Mouse (Mus musculus) thymus, postnatal 0 days (tissue): Measurements from ENCODE around the gene Defb39. TPM values are rescaled to one million over a fixed set of nuclear protein-coding genes. Genes with fewer than 3 reads are reported as not detected.

ENCODE experiments used
- DNase-seq: peaks from one replicate; pipeline ENCODE4 v3.0.0-alpha.2; 2015; ENCODE audit warnings: low spot score
- polyA plus RNA-seq: library from polyadenylated mRNA; unstranded; fragments of >200 nt; fragmentation: Nextera tagmentation; extraction: Ambion mirVana; gene quantifications from 2 replicates; pipeline ENCODE4 v1.2.1, GENCODE M21; 2015

The Defb39 gene
- not detected in 2 replicates for polyA plus RNA-seq

- no peak for DNase-seq
Observed at GRCm38 (mm10) chr8:19064710-19065109, at the start of gene Defb39. Defb39 (minus strand) TSS chr8:19064810.

GRCm38 (mm10) chr8:19066013-19066412 is 1.4 kb upstream of the Defb39 start:
- no peak for DNase-seq

- no peak for DNase-seq
Observed at GRCm38 (mm10) chr8:19062891-19063290, 1.7 kb downstream of the Defb39 start.

- no peak for DNase-seq
Observed at GRCm38 (mm10) chr8:19045242-19045641, 19.4 kb downstream of the Defb39 start.

DNA sequence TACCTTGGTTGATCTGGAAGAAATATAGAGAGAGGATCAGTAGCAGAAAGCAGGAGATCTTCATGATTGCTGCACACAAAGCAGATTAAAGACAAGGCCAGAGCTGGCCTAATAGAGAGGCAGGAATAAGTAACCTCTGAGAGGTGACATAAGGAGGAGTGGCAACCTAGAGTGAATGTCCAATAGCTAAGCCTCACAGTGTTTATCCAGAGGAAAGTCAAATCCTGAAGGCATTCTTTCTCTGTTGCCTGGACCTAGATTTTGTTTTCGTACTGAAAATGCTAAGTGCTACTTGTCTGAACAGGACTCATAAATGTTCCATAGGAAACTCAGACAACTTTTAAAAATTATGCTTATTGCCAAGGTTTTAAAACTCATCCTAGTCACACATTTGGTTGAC is 38.1 kb downstream of the Defb39 start, which contains the start of gene Defb38:
Gene Defb38, minus strand, starts transcription at position 101 of the 400 bp plus-strand sequence.
- no peak for DNase-seq

Other genes starting within 250 kb of the Defb39 start
- gene Defb40, start 86.6 kb downstream of the Defb39 start, polyA plus RNA-seq = not detected in 2 replicates
- not detected in 2 replicates for gene Defb37, start 73.8 kb downstream of the Defb39 start, polyA plus RNA-seq
- gene Defb38, start 38.2 kb downstream of the Defb39 start, polyA plus RNA-seq = not detected in 2 replicates
- gene Defb12, start 50.0 kb upstream of the Defb39 start, polyA plus RNA-seq = not detected in 2 replicates
- not detected in 2 replicates for gene Defb34, start 58.9 kb upstream of the Defb39 start, polyA plus RNA-seq
- not detected in 2 replicates for gene Gm45826, start 76.0 kb upstream of the Defb39 start, polyA plus RNA-seq
- gene Defb14, start 129.5 kb upstream of the Defb39 start, polyA plus RNA-seq = not detected in 2 replicates
- gene Defb4, start 133.9 kb upstream of the Defb39 start, polyA plus RNA-seq = not detected in 2 replicates
- 3.7 and 4.6 TPM in 2 replicates for gene Defb6, start 160.7 kb upstream of the Defb39 start, polyA plus RNA-seq
- not detected in 2 replicates for gene Defb46, start 175.1 kb upstream of the Defb39 start, polyA plus RNA-seq
- not detected in 2 replicates for gene Defb5, start 182.8 kb upstream of the Defb39 start, polyA plus RNA-seq
- gene Defb3, start 228.6 kb upstream of the Defb39 start, polyA plus RNA-seq = 0.64 and 1.9 TPM in 2 replicates